Mouse (Mus musculus) forebrain, postnatal 0 days (tissue): ENCODE results near the gene Angptl2. TPM values are rescaled to one million over a fixed set of nuclear protein-coding genes. Genes with fewer than 3 reads are reported as not detected.

Source experiments
- ATAC-seq: fragments of 200-750 bp; cut with Nextera tagmentation; 2 replicates; pipeline ENCODE4 v1.8.0; 2017; ENCODE audit warnings: mild to moderate bottlenecking, moderate library complexity
- DNase-seq: peaks from one replicate; pipeline ENCODE4 v3.0.0-alpha.2; 2015
- H3K27ac ChIP-seq: fragments of 300-500 bp; sonication (generic); 2 replicates; pipeline ENCODE4 v1.5.1; 2014; ENCODE audit warnings: low read depth, mild to moderate bottlenecking, antibody characterized with exemption, low read length, moderate library complexity, mixed read lengths
- H3K27me3 ChIP-seq: fragments of 300-500 bp; sonication (generic); 2 replicates; pipeline ENCODE4 v1.6.1; 2014; ENCODE audit warnings: mild to moderate bottlenecking, low read length, mixed read lengths; ENCODE audit not compliant: insufficient read depth
- H3K36me3 ChIP-seq: fragments of 300-500 bp; sonication (generic); 2 replicates; pipeline ENCODE4 v1.6.1; 2014; ENCODE audit warnings: mild to moderate bottlenecking, moderate library complexity; ENCODE audit not compliant: insufficient read depth
- H3K4me1 ChIP-seq: fragments of 300-500 bp; sonication (generic); 2 replicates; pipeline ENCODE4 v1.6.1; 2014; ENCODE audit warnings: antibody characterized with exemption; ENCODE audit not compliant: insufficient read depth
- H3K4me2 ChIP-seq: fragments of 300-500 bp; sonication (generic); 2 replicates; pipeline ENCODE4 v1.6.1; 2014; ENCODE audit warnings: low read depth, mild to moderate bottlenecking, moderate library complexity
- H3K4me3 ChIP-seq: fragments of 300-500 bp; sonication (generic); 2 replicates; pipeline ENCODE4 v1.5.1; 2014; ENCODE audit warnings: low read depth, low read length, mixed read lengths
- H3K9ac ChIP-seq: fragments of 300-500 bp; sonication (generic); 2 replicates; pipeline ENCODE4 v1.6.1; 2014; ENCODE audit warnings: mild to moderate bottlenecking
- H3K9me3 ChIP-seq: fragments of 300-500 bp; sonication (generic); 2 replicates; pipeline ENCODE4 v1.6.1; 2016; ENCODE audit warnings: low read length
- CTCF ChIP-seq: sonication (generic); IDR thresholded peaks from 2 replicates; pipeline ENCODE4 v1.5.1; 2016; ENCODE audit warnings: antibody characterized with exemption, control low read depth, low read depth
- WGBS: fragments of 180-500 bp; shearing (Covaris S2); extraction: QIAGEN DNeasy Blood & Tissue Kit; methylation state at CpG from one replicate; pipeline ENCODE4 v1.1.7; 2014; 5-methylcytosine and 5-hydroxymethylcytosine counted together
- polyA plus RNA-seq: library from polyadenylated mRNA; unstranded; fragments of >200 nt; fragmentation: Nextera tagmentation; extraction: Ambion mirVana; gene quantifications from 2 replicates; pipeline ENCODE4 v1.2.1, GENCODE M21; 2015
- total RNA-seq: library from RNA; depleted of rRNA; stranded (reverse); fragments of >200 nt; gene quantifications from 2 replicates; pipeline ENCODE4 v1.2.3, GENCODE M21; 2014

The Angptl2 gene
- total and polyA plus RNA-seq, 2 experiments from 2014 or later = 7.7 to 17.5 TPM

- H3K4me3 ChIP-seq = no peak overlapping the region
- H3K4me2 ChIP-seq = no peak overlapping the region
- WGBS = 95% methylated on average over 3 of the region's 3 CpGs
- H3K27ac ChIP-seq = no peak overlapping the region
- no peak for TF ChIP-seq CTCF
- DNase-seq = no peak
- no peak overlapping the region for H3K9ac ChIP-seq
- H3K27me3 ChIP-seq = no peaks in the 10 kb centered on the region
- H3K9me3 ChIP-seq = no peaks in the 10 kb centered on the region
- no peaks in the 10 kb centered on the region; the same call in 1 of the 2 replicates for H3K4me1 ChIP-seq
- H3K36me3 ChIP-seq = peaks cover 19% of the 10 kb centered on the region
- ATAC-seq = no peak
Observed at GRCm38 (mm10) chr2:33256769-33257537, 41.1 kb downstream of the Angptl2 start.

DNA sequence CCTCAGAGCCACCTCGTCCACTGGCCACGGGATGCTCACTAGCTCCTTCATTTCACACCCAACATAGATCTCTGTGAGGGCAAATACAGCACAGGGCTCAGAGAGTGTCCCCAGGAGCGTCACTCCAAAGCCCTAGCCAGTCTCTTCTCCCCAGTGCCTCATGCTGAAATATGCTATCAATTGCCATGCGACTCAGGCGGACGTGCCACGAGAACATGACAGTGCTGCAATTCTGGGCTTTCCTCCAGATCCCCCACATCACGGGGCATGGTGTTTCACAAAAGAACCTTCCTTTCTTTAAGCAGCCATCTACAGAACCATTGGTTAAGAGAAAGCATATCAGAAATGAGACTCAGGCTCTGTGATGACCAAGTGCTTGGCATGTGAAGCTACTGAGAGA lies 44.9 kb downstream of the Angptl2 start:
- Histone ChIP-seq H3K4me3 (no peak overlapping the region), H3K4me2 (no peak overlapping the region), H3K4me1 (peaks cover 3% of the 10 kb centered on the region), H3K27ac (no peak overlapping the region), H3K9me3 (no peaks in the 10 kb centered on the region), H3K27me3 (no peaks in the 10 kb centered on the region), H3K9ac (no peak overlapping the region), H3K36me3 (peaks cover 16% of the 10 kb centered on the region)
- 44% methylated on average over 8 of the region's 8 CpGs for WGBS
- no peak for TF ChIP-seq CTCF
- peak; percentile 41 for DNase-seq
- peak; percentile 58 for ATAC-seq

DNA sequence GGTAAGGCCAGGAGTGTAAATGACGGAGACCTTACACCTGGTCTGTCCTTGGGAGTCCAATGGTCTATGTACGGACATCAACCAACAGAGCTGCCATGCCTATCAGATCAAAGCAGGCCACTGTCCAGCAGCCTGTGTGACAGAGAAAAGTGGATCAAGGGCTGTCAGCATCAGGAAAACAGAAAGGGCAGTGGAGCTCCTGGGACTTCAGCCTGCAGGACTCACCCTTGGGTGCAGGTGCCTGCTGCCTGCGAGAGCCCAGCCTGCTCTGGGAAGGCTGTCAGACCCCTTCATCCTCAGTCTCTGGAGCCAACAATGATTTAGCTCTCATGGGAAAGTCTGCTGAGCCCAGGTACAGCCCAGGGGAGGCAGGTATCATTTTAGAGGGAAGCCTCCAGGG lies 45.6 kb downstream of the Angptl2 start:
- Histone ChIP-seq H3K4me2 (no peak overlapping the region), H3K27ac (no peak overlapping the region), H3K9me3 (no peaks in the 10 kb centered on the region), H3K9ac (no peak overlapping the region), H3K36me3 (peaks cover 14% of the 10 kb centered on the region), H3K27me3 (no peaks in the 10 kb centered on the region), H3K4me3 (no peak overlapping the region), H3K4me1 (peaks cover 4% of the 10 kb centered on the region)
- DNase-seq (no peak), ATAC-seq (no peak)
- WGBS = 96% methylated on average over 3 of the region's 3 CpGs
- no peak for TF ChIP-seq CTCF

- Histone ChIP-seq H3K9ac (no peak overlapping the region), H3K9me3 (no peaks in the 10 kb centered on the region), H3K4me2 (no peak overlapping the region), H3K36me3 (peaks cover 6% of the 10 kb centered on the region), H3K27ac (peak overlapping the region; percentile 58), H3K27me3 (no peaks in the 10 kb centered on the region), H3K4me3 (no peak overlapping the region), H3K4me1 (peaks cover 11% of the 10 kb centered on the region)
- ATAC-seq = no peak
- TF ChIP-seq CTCF = no peak
- DNase-seq = no peak
- 63% methylated on average over 3 of the region's 3 CpGs for WGBS
Observed at GRCm38 (mm10) chr2:33265793-33266192, 49.9 kb downstream of the Angptl2 start.

DNA sequence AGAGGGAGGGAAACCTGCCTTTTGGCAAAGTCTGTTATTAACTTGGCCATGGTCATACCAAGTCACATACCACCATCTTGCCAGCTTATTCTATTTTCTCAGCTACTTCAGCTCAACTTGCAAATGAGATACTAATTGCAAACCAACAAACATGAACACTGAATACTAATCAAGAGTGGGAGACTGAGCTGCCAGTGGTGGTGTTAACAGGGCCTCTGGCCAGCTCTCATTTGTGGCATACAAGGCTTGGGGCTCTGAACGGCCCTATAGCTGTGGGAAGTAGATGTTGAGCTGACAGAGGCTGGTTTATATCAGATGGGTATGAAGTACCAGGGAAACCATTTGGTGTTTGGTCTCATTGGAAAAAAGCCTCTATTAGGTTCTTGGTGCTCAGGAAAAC lies 51.2 kb downstream of the Angptl2 start:
- peak; percentile 67 for ATAC-seq
- Histone ChIP-seq H3K9me3 (no peaks in the 10 kb centered on the region), H3K4me1 (peaks cover 13% of the 10 kb centered on the region), H3K36me3 (peaks cover 9% of the 10 kb centered on the region), H3K4me2 (no peak overlapping the region), H3K4me3 (no peak overlapping the region), H3K27ac (0 out of 2 replicates have a peak overlapping the region, but pooled peaks have one; percentile 21), H3K9ac (no peak overlapping the region), H3K27me3 (no peaks in the 10 kb centered on the region)
- 18% methylated on average over 1 of the region's 1 CpGs for WGBS
- DNase-seq = peak; percentile 57
- no peak for TF ChIP-seq CTCF

GRCm38 (mm10) chr2:33268384-33269131 lies 52.7 kb downstream of the Angptl2 start:
- Histone ChIP-seq H3K4me2 (no peak overlapping the region), H3K27me3 (no peaks in the 10 kb centered on the region), H3K36me3 (peaks cover 21% of the 10 kb centered on the region), H3K4me1 (peaks cover 13% of the 10 kb centered on the region), H3K4me3 (no peak overlapping the region), H3K9me3 (no peaks in the 10 kb centered on the region), H3K27ac (peak overlapping the region; percentile 54; the same call in 1 of the 2 replicates), H3K9ac (no peak overlapping the region)
- 77% methylated on average over 6 of the region's 6 CpGs for WGBS
- ATAC-seq (no peak), DNase-seq (no peak)
- TF ChIP-seq CTCF = no peak

GRCm38 (mm10) chr2:33269132-33269493 lies 53.2 kb downstream of the Angptl2 start:
- H3K9ac ChIP-seq = no peak overlapping the region
- H3K4me3 ChIP-seq = no peak overlapping the region
- H3K27me3 ChIP-seq = no peaks in the 10 kb centered on the region
- no peak for TF ChIP-seq CTCF
- DNase-seq (no peak), ATAC-seq (no peak)
- peaks cover 13% of the 10 kb centered on the region for H3K4me1 ChIP-seq
- H3K36me3 ChIP-seq = peaks cover 21% of the 10 kb centered on the region
- H3K9me3 ChIP-seq = no peaks in the 10 kb centered on the region
- H3K4me2 ChIP-seq = no peak overlapping the region
- H3K27ac ChIP-seq = no peak overlapping the region
- 71% methylated on average over 2 of the region's 2 CpGs for WGBS
